Comparison of ENCODE assay signal across 9 mouse cellular contexts in genomic region chr13:5802826-5803225, GRCm38 (mm10). TPM values are rescaled to one million over a fixed set of nuclear protein-coding genes. Genes with fewer than 3 reads are reported as not detected.
DNase-seq lines count a peak whose midpoint lies in the region; ATAC-seq lines count a peak whose summit lies in the region.
"Had no signal": no experiment of that assay in that cellular context is flagged by ENCODE, and none has a peak within 500 bp of the region (broad histone marks: within the 10 kb centered on the region; RNA-seq: fewer than 3 reads in every experiment).

No protein-coding gene starts in this region.

- no peak overlapping the region for H3K4me3 ChIP-seq in lung, embryonic 16.5 days (ENCODE audit: low read length)
- no peak overlapping the region for H3K4me3 ChIP-seq in forebrain, embryonic 10.5 days

- peak; percentile 72 to 74 for ATAC-seq in hematopoietic stem cell, adult 5-6 weeks (replicated peaks in 1 of 2; ENCODE audit: insufficient read depth in 1 of 2, low FRiP score in 2 of 2, low TSS enrichment in 1 of 2, low read depth in 1 of 2, poor library complexity in 2 of 2, severe bottlenecking in 2 of 2)
- peak; percentile 26; the same call in 1 of the 2 replicates for ATAC-seq in lung, embryonic 16.5 days (ENCODE audit: low read depth)
- ATAC-seq: hindbrain, embryonic 16.5 days had no signal

- no peaks in the 10 kb centered on the region for H3K27me3 ChIP-seq in lung, embryonic 16.5 days (ENCODE audit: control insufficient read depth, insufficient read depth, low read depth, low read length)
- H3K27me3 ChIP-seq in forebrain, embryonic 10.5 days (ENCODE audit: poor library complexity, severe bottlenecking), result no peaks in the 10 kb centered on the region

- 36% methylated on average over 14 of the region's 14 CpGs for WGBS in lung, embryonic 16.5 days
- 75% methylated on average over 14 of the region's 14 CpGs for WGBS in forebrain, embryonic 10.5 days

- peak; percentile 20 for DNase-seq in 3134 (ENCODE audit: extremely low read depth, insufficient read length, low spot score)
- peak; percentile 41 for DNase-seq in ZHBTc4 (ENCODE audit: low read depth, low spot score)
- no peak for DNase-seq in forebrain, embryonic 10.5 days (ENCODE audit: extremely low spot score, low spot score)
- no peak for DNase-seq in layer of hippocampus, adult 8-10 months (ENCODE audit: low spot score in 2 of 2)
- DNase-seq in thymus, adult 18-20 months, result no peak
- no peak for DNase-seq in spleen, adult 18-20 months

- no peaks in the 10 kb centered on the region for H3K36me3 ChIP-seq in lung, embryonic 16.5 days (ENCODE audit: control insufficient read depth, insufficient read depth, low read length)
- H3K36me3 ChIP-seq in forebrain, embryonic 10.5 days (replicated peaks), result no peaks in the 10 kb centered on the region

- H3K9ac ChIP-seq in lung, embryonic 16.5 days (ENCODE audit: low read length), result no peak overlapping the region

- no peaks in the 10 kb centered on the region for H3K9me3 ChIP-seq in lung, embryonic 16.5 days (ENCODE audit: control insufficient read depth, low read length)
- no peaks in the 10 kb centered on the region for H3K9me3 ChIP-seq in forebrain, embryonic 10.5 days

- H3K4me2 ChIP-seq in lung, embryonic 16.5 days (ENCODE audit: low read depth, low read length), result peak overlapping the region; percentile 2; the same call in 1 of the 2 replicates

- H3K27ac ChIP-seq in lung, embryonic 16.5 days (ENCODE audit: low read length), result peak overlapping the region; percentile 86
- no peak overlapping the region for H3K27ac ChIP-seq in forebrain, embryonic 10.5 days

- peaks cover 15% of the 10 kb centered on the region for H3K4me1 ChIP-seq in lung, embryonic 16.5 days (replicated peaks; ENCODE audit: control insufficient read depth, insufficient read depth, low read length)
- H3K4me1 ChIP-seq in forebrain, embryonic 10.5 days, result peaks cover 18% of the 10 kb centered on the region

RNA-seq across cellular contexts. Expression of gene Klf6, which starts 58.5 kb away (rescaled TPM):
- total RNA-seq in hematopoietic stem cell, adult 5-6 weeks (2017), result 269 and 295 TPM in 2 replicates
- polyA plus RNA-seq in lung, embryonic 16.5 days (2015; fragmentation: Nextera tagmentation; extraction: Ambion mirVana), result 86.9 and 95.5 TPM in 2 replicates
- 42.6 and 43.6 TPM in 2 replicates for polyA plus RNA-seq in forebrain, embryonic 10.5 days (2016; fragmentation: Nextera tagmentation; extraction: Ambion mirVana)
- 10 to 100 TPM; 30.6 to 38.0 (median 33.1) TPM for total RNA-seq in layer of hippocampus, adult 8-10 months (2022)

Comparison
In these comparisons a context has a peak if more than half of its experiments do, and no peak if none do; other contexts are left out.
1. DNase-seq: peak in 3134 (single experiment) and ZHBTc4 (single experiment); none in forebrain, embryonic 10.5 days (single experiment), layer of hippocampus, adult 8-10 months (0 of 2), thymus, adult 18-20 months (0 of 2) and spleen, adult 18-20 months (0 of 2).